Mouse (Mus musculus) WW6 (cell line): Measurements from ENCODE around the gene Olfr1214.
"Not testable (repeated sequence)": the region's sequence is repeated elsewhere in the genome, so short reads cannot be mapped to it uniquely, and the experiment has no call there.

Experiments
- DNase-seq: peaks from one replicate; pipeline ENCODE4 v3.0.0-alpha.2; 2013; ENCODE audit warnings: low read depth, low spot score

Gene Olfr1214

GRCm38 (mm10) chr2:88992553-88992952 lies at the start of gene Olfr1214:
Olfr1214 (minus strand) TSS chr2:88992653.
- DNase-seq: no peak

DNA sequence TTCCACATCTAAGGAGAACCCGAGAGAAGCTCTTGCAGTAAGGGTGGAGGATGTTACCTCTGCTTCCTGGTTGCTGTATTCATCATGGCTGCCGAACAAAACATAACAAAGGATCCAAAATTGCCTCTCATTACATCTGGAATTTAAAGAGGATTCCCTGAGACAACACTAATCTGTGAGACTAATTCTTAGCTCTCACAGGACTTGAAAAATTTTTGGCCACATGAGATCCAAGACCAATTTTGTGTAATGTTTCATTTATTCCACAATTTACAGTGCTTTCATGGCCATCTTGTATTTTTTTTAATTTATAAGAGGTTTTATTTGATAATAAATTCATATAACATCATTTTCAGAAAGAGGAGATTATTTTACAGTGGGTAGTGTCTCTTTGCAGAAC lies 39.5 kb upstream of the Olfr1214 start, which contains the start of gene Olfr1217:
Gene Olfr1217, minus strand, starts transcription at position 101 of the 400 bp plus-strand sequence.
- DNase-seq: no peak

DNA sequence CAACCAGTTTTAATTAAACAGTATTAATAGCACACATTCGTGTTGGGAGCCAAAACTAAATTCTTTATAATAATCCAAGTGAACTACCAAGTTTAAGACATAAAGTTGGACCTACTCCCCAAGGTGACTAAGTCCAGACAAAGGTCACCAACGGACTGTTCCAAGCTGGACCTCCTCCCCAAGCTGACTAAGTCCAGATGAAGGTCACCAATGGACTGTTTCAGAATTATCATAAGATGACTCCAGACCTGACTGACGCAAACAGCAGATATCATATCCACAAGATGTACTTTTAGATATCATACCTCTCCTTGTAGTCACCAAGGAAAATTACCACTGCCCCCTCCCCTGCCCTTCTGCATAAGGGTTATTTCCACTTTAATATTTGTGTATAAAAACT lies 29.0 kb upstream of the Olfr1214 start:
- DNase-seq: not testable (repeated sequence)

GRCm38 (mm10) chr2:89018240-89018639 lies 25.8 kb upstream of the Olfr1214 start, which contains the start of gene Olfr1216:
Olfr1216 (minus strand) TSS chr2:89018340.
- no peak for DNase-seq

- DNase-seq: no peak
Measured at GRCm38 (mm10) chr2:89006873-89007272, 14.4 kb upstream of the Olfr1214 start, which contains the start of gene Olfr1215. Olfr1215 (minus strand) TSS chr2:89006973.

DNA sequence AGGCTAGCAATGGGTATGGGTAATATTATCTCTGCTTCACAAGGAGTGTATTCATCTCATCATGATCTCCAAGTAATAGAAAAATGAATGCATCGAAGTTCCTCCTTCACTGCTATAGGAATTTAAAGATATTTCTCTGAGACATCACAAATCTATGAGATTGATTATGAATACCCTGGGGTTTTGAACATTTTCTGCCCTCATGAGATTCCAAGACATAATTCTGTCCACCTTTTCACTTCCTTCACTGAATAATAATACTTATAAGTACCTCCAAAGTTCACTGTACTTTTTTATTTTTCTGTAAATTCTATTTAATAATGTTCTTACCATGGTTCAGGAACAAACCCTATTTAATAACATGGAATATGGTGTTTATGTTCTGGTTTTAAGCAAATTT lies 12.3 kb downstream of the Olfr1214 start, which contains the start of gene Gm13762:
Gene Gm13762, minus strand, starts transcription at position 101 of the 400 bp plus-strand sequence.
- DNase-seq: no peak

- DNase-seq: no peak
Measured at GRCm38 (mm10) chr2:88953669-88954068, 38.8 kb downstream of the Olfr1214 start, which contains the start of gene Olfr1212. Olfr1212 (plus strand) TSS chr2:88953969.

GRCm38 (mm10) chr2:88938011-88938410 lies 54.4 kb downstream of the Olfr1214 start, which contains the start of gene Olfr1211:
Olfr1211 (minus strand) TSS chr2:88938111.
- DNase-seq: no peak
